In the genomic region with DNA sequence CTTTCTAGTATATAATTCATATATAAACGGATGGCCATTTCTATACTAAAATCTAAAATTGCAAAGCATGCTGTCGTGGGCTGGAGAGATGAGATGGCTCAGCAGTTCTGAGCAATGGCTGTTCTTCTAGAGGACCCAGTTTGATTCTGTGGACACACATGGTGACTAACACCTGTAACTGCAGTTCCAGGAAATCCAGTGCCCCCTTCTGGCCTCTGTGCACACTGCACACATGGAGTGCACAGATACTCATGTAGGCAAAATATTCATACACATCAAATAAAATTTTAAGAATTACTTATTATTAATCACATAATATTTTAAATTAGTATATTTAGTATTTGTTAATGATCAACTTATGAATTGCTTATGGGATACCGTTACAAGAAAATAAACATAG, we compare ENCODE assay signal across 7 mouse cellular contexts. TPM values are rescaled to one million over a fixed set of nuclear protein-coding genes. Genes with fewer than 3 reads are reported as not detected.
DNase-seq lines count a peak whose midpoint lies in the region; ATAC-seq and TF ChIP-seq lines count a peak whose summit lies in the region.
"Not testable (repeated sequence)": the region's sequence is repeated elsewhere in the genome, so short reads cannot be mapped to it uniquely, and the experiment has no call there.

No protein-coding gene starts in this region.

- TF ChIP-seq CTCF in CH12.LX (conservative IDR thresholded peaks at IDR 0.05 in 1 of 2, IDR thresholded peaks at IDR 0.05 in 1 of 2; ENCODE audit: low read depth in 2 of 2, low read length in 2 of 2): peak in 1 of 2 experiments; percentile 23; a peak in 2 of 4 replicates
- TF ChIP-seq CTCF in liver, postnatal 0 days (IDR thresholded peaks at IDR 0.05; ENCODE audit: low read depth): 0 out of 2 replicates have a peak, but pooled peaks have one; percentile 33
- TF ChIP-seq CTCF in stomach, postnatal 0 days (IDR thresholded peaks at IDR 0.05; ENCODE audit: low read depth): peak; percentile 42

- in situ Hi-C loops in CH12.LX (cut with MboI; ENCODE audit: low pct_ligation_motif_present, low pct_unique_long_range_greater_than_20kb, low sequenced_read_pairs): not testable (repeated sequence)

- DNase-seq in CH12.LX (ENCODE audit: extremely low read depth): peak; percentile 18
- peak; percentile 20 for DNase-seq in c-Kit-positive CD71-positive TER-119-negative erythroid progenitor cells, embryonic 14.5 days (ENCODE audit: low read depth)
- DNase-seq in kidney, adult 9 months: peak; percentile 35
- DNase-seq in liver, postnatal 0 days: peak; percentile 26
- peak; percentile 14 for DNase-seq in midbrain, embryonic 14.5 days
- peak; percentile 36 for DNase-seq in stomach, postnatal 0 days (ENCODE audit: low spot score)

- TF ChIP-seq EP300 in CH12.LX (IDR thresholded peaks at IDR 0.05; ENCODE audit: low read length); liver, postnatal 0 days (IDR thresholded peaks at IDR 0.05; ENCODE audit: low read depth); stomach, postnatal 0 days (optimal IDR thresholded peaks at IDR 0.05): not testable (repeated sequence)

- H3K4me1 ChIP-seq in CH12.LX (ENCODE audit: control insufficient read depth in 1 of 2, insufficient read depth in 2 of 2); liver, postnatal 0 days (ENCODE audit: insufficient read depth); midbrain, embryonic 14.5 days (ENCODE audit: control insufficient read depth, insufficient read depth, low read length); stomach, postnatal 0 days (replicated peaks; ENCODE audit: control insufficient read depth, insufficient read depth): not testable (repeated sequence)

- 98% methylated on average over 2 of the region's 3 CpGs for WGBS in liver, postnatal 0 days (ENCODE audit: insufficient replicate concordance)
- WGBS in midbrain, embryonic 14.5 days: 94% methylated on average over 2 of the region's 3 CpGs
- 85% methylated on average over 2 of the region's 3 CpGs for WGBS in stomach, postnatal 0 days

- not testable (repeated sequence) for H3K9ac ChIP-seq in CH12.LX (ENCODE audit: insufficient read depth, low read depth); liver, postnatal 0 days (replicated peaks); midbrain, embryonic 14.5 days (replicated peaks; ENCODE audit: low read length); stomach, postnatal 0 days (ENCODE audit: low read length)

- H3K79me2 ChIP-seq in CH12.LX (replicated peaks; ENCODE audit: control insufficient read depth, extremely low read depth, insufficient read depth, poor library complexity, severe bottlenecking): not testable (repeated sequence)

- H3K9me3 ChIP-seq in CH12.LX (replicated peaks; ENCODE audit: low read length); liver, postnatal 0 days (ENCODE audit: low read length); midbrain, embryonic 14.5 days (ENCODE audit: control insufficient read depth, low read length); stomach, postnatal 0 days (ENCODE audit: control insufficient read depth, low read length): not testable (repeated sequence)

- H3K36me3 ChIP-seq in CH12.LX (replicated peaks in 1 of 2; ENCODE audit: control insufficient read depth in 1 of 2, insufficient read depth in 1 of 2, low read length in 1 of 2): peaks cover 11 to 52% of the 10 kb centered on the region in 2 experiments
- H3K36me3 ChIP-seq in liver, postnatal 0 days (replicated peaks; ENCODE audit: insufficient read depth, low read length); midbrain, embryonic 14.5 days (ENCODE audit: control insufficient read depth, insufficient read depth, low read length); stomach, postnatal 0 days (ENCODE audit: control insufficient read depth, insufficient read depth, low read length): not testable (repeated sequence)

- H3K4me3 ChIP-seq in CH12.LX (replicated peaks in 1 of 3; ENCODE audit: low read depth in 2 of 3, low read length in 2 of 3, poor library complexity in 1 of 3); liver, postnatal 0 days (ENCODE audit: low read depth, low read length); midbrain, embryonic 14.5 days (replicated peaks; ENCODE audit: low read depth, low read length); stomach, postnatal 0 days (ENCODE audit: low read depth, low read length): not testable (repeated sequence)

- TF ChIP-seq POLR2A in CH12.LX (IDR thresholded peaks at IDR 0.05; ENCODE audit: low read depth, low read length): not testable (repeated sequence)

- TF ChIP-seq RAD21 in CH12.LX (IDR thresholded peaks at IDR 0.05; ENCODE audit: low read depth, low read length): not testable (repeated sequence)

- not testable (repeated sequence) for H3K27me3 ChIP-seq in CH12.LX (replicated peaks); liver, postnatal 0 days (ENCODE audit: insufficient read depth, low read length); midbrain, embryonic 14.5 days (ENCODE audit: control insufficient read depth, insufficient read depth, low read length); stomach, postnatal 0 days (ENCODE audit: control insufficient read depth, insufficient read depth, low read length)

- not testable (repeated sequence) for H3K4me2 ChIP-seq in CH12.LX (ENCODE audit: insufficient read depth, low read depth, poor library complexity, severe bottlenecking); liver, postnatal 0 days (ENCODE audit: low read depth, low read length); midbrain, embryonic 14.5 days (ENCODE audit: low read length); stomach, postnatal 0 days (replicated peaks; ENCODE audit: low read depth)

- dilution Hi-C loops in CH12.LX (cut with MboI; ENCODE audit: extremely low pct_ligation_motif_present, extremely low pct_unique_long_range_greater_than_20kb, low sequenced_read_pairs): not testable (repeated sequence)

- not testable (repeated sequence) for H3K27ac ChIP-seq in CH12.LX (ENCODE audit: insufficient read depth, low read depth); liver, postnatal 0 days (ENCODE audit: low read depth); midbrain, embryonic 14.5 days (replicated peaks; ENCODE audit: low read depth, low read length); stomach, postnatal 0 days (replicated peaks)

- ATAC-seq in granulocyte monocyte progenitor cell, adult 5-6 weeks (replicated peaks; ENCODE audit: poor library complexity, severe bottlenecking): peak; percentile 63
- ATAC-seq in liver, postnatal 0 days; midbrain, embryonic 14.5 days (ENCODE audit: low FRiP score, low TSS enrichment); stomach, postnatal 0 days (ENCODE audit: low FRiP score, low TSS enrichment): not testable (repeated sequence)

TF ChIP-seq in CH12.LX, 34 proteins besides CTCF, POLR2A, EP300 and RAD21:
- peak; percentile 17; the same call in 1 of the 2 replicates for TF ChIP-seq SMC3 (IDR thresholded peaks at IDR 0.05; ENCODE audit: low read depth, low read length)

RNA-seq across cellular contexts. Expression of a gene that starts 31.4 kb away (rescaled TPM):
- total RNA-seq in CH12.LX (2012; rRNA removed) (64.5 and 68.6 TPM in 2 replicates), CH12.LX (2014; rRNA removed) (52.6 and 52.7 TPM in 2 replicates)
- 54.6 and 60.5 TPM in 2 replicates for polyA plus RNA-seq in CH12.LX (2012; ENCODE audit: insufficient read length, low read depth)
- 26.3 and 29.8 TPM in 2 replicates for total RNA-seq in granulocyte monocyte progenitor cell, adult 5-6 weeks (2014; fragmentation: Nextera tagmentation)
- total RNA-seq in granulocyte monocyte progenitor cell, adult 5-6 weeks (2017): 24.4 and 26.2 TPM in 2 replicates
- polyA plus RNA-seq in liver, postnatal 0 days (2015; fragmentation: Nextera tagmentation; extraction: Ambion mirVana): 11.9 and 12.4 TPM in 2 replicates
- polyA plus RNA-seq in midbrain, embryonic 14.5 days (2014; fragmentation: Nextera tagmentation; extraction: Ambion mirVana): 11.8 and 16.4 TPM in 2 replicates
- polyA plus RNA-seq in stomach, postnatal 0 days (2015; fragmentation: Nextera tagmentation; extraction: Ambion mirVana): 22.2 and 23.2 TPM in 2 replicates
